Comparison of ENCODE assay signal across 24 mouse cellular contexts in the genomic region with DNA sequence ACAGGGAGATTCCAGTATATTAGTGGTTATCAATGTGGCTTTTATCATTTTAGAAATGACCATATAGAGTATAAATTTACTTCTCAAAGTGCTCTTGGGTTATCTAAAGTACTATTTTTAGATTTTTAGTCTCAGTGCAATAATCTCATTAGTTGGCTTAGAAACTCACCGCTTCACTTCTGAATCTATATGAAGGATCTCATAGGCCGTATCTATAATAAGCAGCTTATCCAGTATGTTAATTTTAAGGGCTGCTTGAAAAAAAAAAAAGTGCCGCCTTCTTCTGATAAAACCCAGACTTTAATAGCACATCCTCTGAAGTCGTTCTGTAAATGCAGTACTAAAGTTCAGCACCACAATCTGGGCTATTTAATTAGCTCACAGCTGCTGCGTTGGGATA.
"Had no signal": no experiment of that assay in that cellular context is flagged by ENCODE, and none has a peak within 500 bp of the region (broad histone marks: within the 10 kb centered on the region; RNA-seq: fewer than 3 reads in every experiment).

No protein-coding gene starts in this region.

- H3K4me3 ChIP-seq: gastrocnemius, adult 2 months; heart, embryonic 10.5 days; heart, embryonic 12.5 days; hindbrain, embryonic 10.5 days; hindbrain, embryonic 12.5 days; intestine, embryonic 15.5 days; layer of hippocampus, adult 2 months; left cerebral cortex, adult 2 months; limb, embryonic 10.5 days; limb, embryonic 12.5 days had no signal

- ATAC-seq: hindbrain, embryonic 16.5 days; inflammation-experienced regulatory T-cells, adult 6 months; intestine, embryonic 15.5 days; intestine, postnatal 0 days had no signal

- H3K4me1 ChIP-seq: hindbrain, embryonic 10.5 days; hindbrain, embryonic 12.5 days; intestine, embryonic 15.5 days; limb, embryonic 10.5 days; limb, embryonic 12.5 days had no signal

- H3K36me3 ChIP-seq: heart, embryonic 10.5 days; heart, embryonic 12.5 days; hindbrain, embryonic 10.5 days; hindbrain, embryonic 12.5 days; intestine, embryonic 15.5 days; limb, embryonic 10.5 days; limb, embryonic 12.5 days had no signal

- DNase-seq: gastrocnemius, adult 2 months; gastrocnemius, postnatal 10 days; gastrocnemius, postnatal 25 days; heart, adult 18-20 months; heart, postnatal 10 days; heart, postnatal 4 days; kidney, adult 18-20 months; kidney, adult 8-10 months; kidney, postnatal 10 days; kidney, postnatal 25 days; kidney, postnatal 4 days had no signal

- H3K27me3 ChIP-seq: heart, embryonic 12.5 days; hindbrain, embryonic 12.5 days; intestine, embryonic 15.5 days; limb, embryonic 12.5 days had no signal

- H3K9ac ChIP-seq: heart, embryonic 12.5 days; hindbrain, embryonic 12.5 days; hindbrain, embryonic 14.5 days; intestine, embryonic 15.5 days; limb, embryonic 12.5 days had no signal

- H3K27ac ChIP-seq: gastrocnemius, adult 2 months; heart, embryonic 10.5 days; hindbrain, embryonic 10.5 days; hindbrain, embryonic 12.5 days; hindbrain, embryonic 14.5 days; intestine, embryonic 15.5 days; layer of hippocampus, adult 2 months; left cerebral cortex, adult 2 months; limb, embryonic 10.5 days; limb, embryonic 12.5 days had no signal

- H3K9me3 ChIP-seq: heart, embryonic 10.5 days; heart, embryonic 12.5 days; hindbrain, embryonic 10.5 days; hindbrain, embryonic 12.5 days; intestine, embryonic 15.5 days; limb, embryonic 10.5 days; limb, embryonic 12.5 days had no signal

- H3K4me2 ChIP-seq: heart, embryonic 12.5 days; hindbrain, embryonic 12.5 days; hindbrain, embryonic 14.5 days; intestine, embryonic 15.5 days; limb, embryonic 12.5 days had no signal
